ENCODE assay signal across 9 mouse cellular contexts in genomic region chr1:167914982-167915561, GRCm38 (mm10).
DNase-seq lines count a peak whose midpoint lies in the region; ATAC-seq and TF ChIP-seq lines count a peak whose summit lies in the region.
"Had no signal": no experiment of that assay in that cellular context is flagged by ENCODE, and none has a peak within 500 bp of the region (broad histone marks: within the 10 kb centered on the region; RNA-seq: fewer than 3 reads in every experiment).

No protein-coding gene starts in this region.

- TF ChIP-seq CTCF in cerebellum, adult 2 months (IDR thresholded peaks at IDR 0.05; ENCODE audit: borderline replicate concordance, insufficient read depth, low read depth, low read length), result peak; percentile 74
- peak; percentile 82 for TF ChIP-seq CTCF in forebrain, postnatal 0 days (IDR thresholded peaks at IDR 0.05; ENCODE audit: low read depth)
- peak; percentile 78 for TF ChIP-seq CTCF in lung, postnatal 0 days (IDR thresholded peaks at IDR 0.05)

- WGBS in cerebellum, adult 2 months, result 19% methylated on average over 7 of the region's 7 CpGs
- WGBS in forebrain, postnatal 0 days, result 27% methylated on average over 7 of the region's 7 CpGs
- 23% methylated on average over 7 of the region's 7 CpGs for WGBS in hindbrain, embryonic 13.5 days
- WGBS in lung, postnatal 0 days, result 33% methylated on average over 7 of the region's 7 CpGs

- no peaks in the 10 kb centered on the region for H3K4me1 ChIP-seq in cerebellum, adult 2 months (ENCODE audit: control insufficient read depth, insufficient read depth, low read length)
- H3K4me1 ChIP-seq in forebrain, postnatal 0 days (ENCODE audit: insufficient read depth), result no peaks in the 10 kb centered on the region
- H3K4me1 ChIP-seq in hindbrain, embryonic 13.5 days (replicated peaks), result peaks cover 15% of the 10 kb centered on the region
- H3K4me1 ChIP-seq in lung, postnatal 0 days (ENCODE audit: insufficient read depth, low read depth, low read length), result no peaks in the 10 kb centered on the region
- H3K4me1 ChIP-seq: heart, embryonic 13.5 days had no signal

- no peak overlapping the region for H3K27ac ChIP-seq in cerebellum, adult 2 months (ENCODE audit: insufficient read depth, low read length)
- H3K27ac ChIP-seq in forebrain, postnatal 0 days (ENCODE audit: low read depth, low read length), result no peak overlapping the region
- H3K27ac ChIP-seq in hindbrain, embryonic 13.5 days, result 0 out of 2 replicates have a peak overlapping the region, but pooled peaks have one; percentile 35
- no peak overlapping the region for H3K27ac ChIP-seq in lung, postnatal 0 days (ENCODE audit: low read length)
- H3K27ac ChIP-seq: heart, embryonic 13.5 days had no signal

- ATAC-seq in forebrain, postnatal 0 days, result peak; percentile 86
- peak; percentile 77 for ATAC-seq in hindbrain, embryonic 13.5 days (ENCODE audit: low FRiP score)
- ATAC-seq in lung, postnatal 0 days, result peak; percentile 41
- ATAC-seq in monocyte, adult 5-6 weeks (replicated peaks; ENCODE audit: insufficient number of reproducible peaks, low FRiP score, low TSS enrichment, poor library complexity, severe bottlenecking), result no peak

- no peak for TF ChIP-seq POLR2A in cerebellum, adult 2 months (IDR thresholded peaks at IDR 0.05; ENCODE audit: borderline replicate concordance, insufficient read depth, low read length)

- no peaks in the 10 kb centered on the region for H3K27me3 ChIP-seq in cerebellum, adult 2 months (ENCODE audit: control insufficient read depth, insufficient read depth, low read length)
- H3K27me3 ChIP-seq in forebrain, postnatal 0 days (ENCODE audit: insufficient read depth, low read length), result no peaks in the 10 kb centered on the region
- H3K27me3 ChIP-seq in hindbrain, embryonic 13.5 days, result no peaks in the 10 kb centered on the region
- H3K27me3 ChIP-seq in lung, postnatal 0 days (replicated peaks; ENCODE audit: insufficient read depth, low read length), result no peaks in the 10 kb centered on the region

- H3K4me3 ChIP-seq in cerebellum, adult 2 months (replicated peaks; ENCODE audit: insufficient read depth, low read depth, low read length), result no peak overlapping the region
- H3K4me3 ChIP-seq in forebrain, postnatal 0 days (ENCODE audit: low read depth, low read length), result no peak overlapping the region
- H3K4me3 ChIP-seq in hindbrain, embryonic 13.5 days, result no peak overlapping the region
- H3K4me3 ChIP-seq in lung, postnatal 0 days (ENCODE audit: low read depth, low read length), result no peak overlapping the region
- H3K4me3 ChIP-seq: heart, embryonic 13.5 days had no signal

- no peak for TF ChIP-seq EP300 in lung, postnatal 0 days (IDR thresholded peaks at IDR 0.05)

- DNase-seq in R1 (ENCODE audit: low read depth, low spot score), result peak; percentile 94
- peak; percentile 62 to 65 for DNase-seq in cerebellum, adult 2 months
- DNase-seq in forebrain, postnatal 0 days, result peak; percentile 91
- DNase-seq in layer of hippocampus, postnatal 10 days (ENCODE audit: low spot score in 2 of 2), result peak; percentile 93 to 95
- DNase-seq in lung, postnatal 0 days (ENCODE audit: low spot score), result peak; percentile 69
- peak; percentile 86 for DNase-seq in retina, postnatal 1 day

- H3K9me3 ChIP-seq in forebrain, postnatal 0 days (ENCODE audit: low read length), result no peaks in the 10 kb centered on the region
- H3K9me3 ChIP-seq in hindbrain, embryonic 13.5 days, result no peaks in the 10 kb centered on the region
- no peaks in the 10 kb centered on the region for H3K9me3 ChIP-seq in lung, postnatal 0 days (ENCODE audit: low read length)

- no peaks in the 10 kb centered on the region for H3K36me3 ChIP-seq in forebrain, postnatal 0 days (ENCODE audit: insufficient read depth)
- no peaks in the 10 kb centered on the region for H3K36me3 ChIP-seq in hindbrain, embryonic 13.5 days
- H3K36me3 ChIP-seq in lung, postnatal 0 days (ENCODE audit: insufficient read depth, low read length), result no peaks in the 10 kb centered on the region
- H3K36me3 ChIP-seq: heart, embryonic 13.5 days had no signal

- H3K4me2 ChIP-seq in forebrain, postnatal 0 days (ENCODE audit: low read depth), result no peak overlapping the region
- peak overlapping the region; percentile 44 for H3K4me2 ChIP-seq in hindbrain, embryonic 13.5 days
- H3K4me2 ChIP-seq in lung, postnatal 0 days (replicated peaks; ENCODE audit: low read depth, low read length), result no peak overlapping the region
- H3K4me2 ChIP-seq: heart, embryonic 13.5 days had no signal

- H3K9ac ChIP-seq in forebrain, postnatal 0 days, result no peak overlapping the region
- no peak overlapping the region for H3K9ac ChIP-seq in hindbrain, embryonic 13.5 days
- no peak overlapping the region for H3K9ac ChIP-seq in lung, postnatal 0 days (replicated peaks; ENCODE audit: low read depth)
- H3K9ac ChIP-seq: heart, embryonic 13.5 days had no signal
